Mouse (Mus musculus) thymus, adult 2 months (tissue): ENCODE measurements around the gene Uts2r.

Experiments used
- CTCF ChIP-seq: fragments of 200-500 bp; IDR thresholded peaks from 2 replicates; pipeline ENCODE4 v1.5.1; 2012; ENCODE audit warnings: mild to moderate bottlenecking, control low read depth, low read length, moderate library complexity, borderline replicate concordance; ENCODE audit not compliant: control insufficient read depth, poor library complexity, insufficient read depth; ENCODE audit errors: extremely low read depth
- POLR2A ChIP-seq: fragments of 200-500 bp; IDR thresholded peaks from 2 replicates; pipeline ENCODE4 v1.6.1; 2012; ENCODE audit warnings: mild to moderate bottlenecking, low read length, control low read depth, moderate library complexity; ENCODE audit not compliant: control insufficient read depth, poor library complexity, insufficient read depth; ENCODE audit errors: extremely low read depth

- TF ChIP-seq CTCF (no peak), POLR2A (no peak)
These were observed 13.1 kb downstream of the Uts2r start for GRCm38 (mm10) chr11:121173203-121173602.
